Mouse (Mus musculus) embryo, embryonic 10.5 days (tissue): ENCODE results near the gene Dvl1.

ENCODE experiments used
- DNase-seq: peaks from one replicate; pipeline ENCODE4 v3.0.0-alpha.2; 2015; ENCODE audit warnings: low spot score

Dvl1 gene

GRCm38 (mm10) chr4:155846871-155847578 is at the start of gene Dvl1:
Gene Dvl1 (plus strand): TSS chr4:155847402.
- DNase-seq: peak; percentile 91

DNA sequence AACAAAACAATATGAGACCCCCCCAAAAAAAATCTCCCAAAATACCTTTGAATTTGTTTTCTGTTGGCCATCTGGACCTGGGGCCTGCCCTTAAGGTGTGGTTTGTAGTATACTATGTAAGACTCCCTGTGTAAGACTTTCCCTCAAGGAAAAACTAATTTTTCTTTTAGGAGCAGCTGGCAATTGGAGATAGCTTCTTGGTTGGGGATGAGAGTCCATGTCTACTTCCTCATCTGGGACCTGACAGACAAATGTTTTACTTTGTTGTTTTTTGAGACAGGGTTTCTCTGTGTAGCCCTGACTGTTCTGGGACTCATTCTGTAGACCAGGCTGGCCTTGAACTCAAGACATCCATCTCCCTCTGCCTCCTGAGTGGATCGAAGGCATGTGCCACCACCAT is 45.1 kb upstream of the Dvl1 start:
- DNase-seq: no peak

DNA sequence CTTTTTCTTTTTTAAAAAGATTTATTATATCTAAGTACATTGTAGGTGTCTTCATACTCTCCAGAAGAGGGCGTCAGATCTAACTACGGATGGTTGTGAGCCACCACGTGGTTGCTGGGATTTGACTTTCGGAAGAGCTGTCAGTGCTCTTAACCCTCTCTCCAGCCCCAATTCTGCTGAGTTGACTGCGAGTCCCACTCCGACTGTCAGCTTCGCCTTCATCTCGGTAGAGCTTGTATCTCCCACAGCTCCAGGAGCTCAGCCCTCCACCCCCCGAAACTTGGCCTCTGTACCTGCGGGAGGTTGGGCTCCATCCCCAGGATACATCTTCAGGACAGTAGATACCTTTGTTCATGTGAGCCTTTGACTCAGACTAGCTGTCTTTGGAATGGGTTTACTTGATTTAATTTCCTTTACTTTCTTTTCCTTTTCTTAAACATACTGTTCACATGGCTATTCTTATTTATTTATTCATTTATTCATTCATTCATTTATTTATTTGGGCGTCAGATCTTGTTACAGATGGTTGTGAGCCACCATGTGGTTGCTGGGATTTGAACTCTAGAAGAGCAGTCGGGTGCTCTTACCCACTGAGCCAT is 44.4 kb upstream of the Dvl1 start, which contains the start of gene Mrpl20:
Mrpl20 (plus strand) TSS at position 138 of the 599 bp plus-strand sequence.
- DNase-seq: peak; percentile 59

- DNase-seq: peak; percentile 97
Observed at GRCm38 (mm10) chr4:155803340-155804041, 43.7 kb upstream of the Dvl1 start.

GRCm38 (mm10) chr4:155807841-155808240 is 39.4 kb upstream of the Dvl1 start:
- DNase-seq: no peak

DNA sequence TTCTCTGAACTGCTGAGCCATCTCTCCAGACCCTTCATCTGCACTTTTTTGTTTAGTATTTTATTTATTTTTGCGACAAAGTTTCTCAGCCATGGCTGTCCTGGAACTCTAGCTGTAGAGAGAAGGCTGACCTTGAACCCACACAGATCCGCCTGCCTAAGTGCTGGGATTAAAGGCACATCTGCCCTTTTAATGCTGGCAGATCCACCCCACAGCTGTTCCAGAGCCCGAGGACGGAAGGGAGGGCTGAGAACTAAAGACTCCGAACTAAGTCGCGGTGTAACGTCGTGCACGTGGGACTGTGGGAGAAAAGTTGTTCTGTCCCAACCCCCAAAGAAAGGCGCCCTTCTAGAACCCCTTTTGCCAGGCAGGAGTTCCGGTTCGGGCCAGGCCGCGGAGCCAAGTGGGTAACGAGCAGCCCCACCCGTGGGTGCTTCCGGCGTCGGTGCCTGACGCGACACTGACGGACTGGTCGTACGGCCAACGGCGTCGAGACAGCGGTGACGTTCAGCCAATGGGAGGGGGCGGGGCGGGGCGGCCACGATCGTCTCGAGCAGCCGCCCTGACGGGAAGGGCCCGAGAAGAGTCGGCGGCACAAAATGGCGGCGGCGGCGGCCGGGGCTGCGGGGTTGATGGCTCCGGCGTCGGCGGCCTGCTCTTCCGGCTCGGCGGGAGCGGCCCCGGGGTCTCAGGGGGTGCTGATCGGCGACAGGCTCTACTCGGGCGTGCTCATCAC is 35.1 kb upstream of the Dvl1 start, which contains the start of gene Ccnl2:
Ccnl2 (plus strand) TSS at position 561 of the 736 bp plus-strand sequence.
- DNase-seq: peak; percentile 97

DNA sequence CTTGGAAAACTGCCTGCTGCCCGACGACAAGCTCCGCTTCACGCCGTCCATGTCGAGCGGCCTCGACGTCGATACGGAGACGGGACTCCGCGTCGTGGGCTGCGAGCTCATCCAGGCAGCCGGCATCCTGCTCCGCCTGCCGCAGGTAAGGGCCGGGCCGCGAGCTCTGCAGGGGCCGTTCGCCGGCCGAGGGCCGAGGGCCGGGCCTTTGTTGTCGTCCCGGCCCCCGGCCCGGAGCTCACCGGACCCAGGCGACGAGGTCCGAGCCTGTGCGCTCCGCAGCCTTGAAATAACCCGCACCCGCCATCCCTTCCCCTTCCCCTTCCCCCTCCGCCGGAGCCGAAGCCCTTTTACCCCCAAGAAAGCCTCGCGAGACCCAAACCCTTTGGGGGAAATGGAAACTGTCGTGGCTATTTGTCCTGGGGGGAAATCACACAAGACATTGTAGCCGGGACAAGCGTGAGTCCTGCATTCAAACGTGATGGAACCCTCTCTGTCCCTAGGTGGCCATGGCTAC is 34.5 kb upstream of the Dvl1 start:
- DNase-seq: peak; percentile 56

DNA sequence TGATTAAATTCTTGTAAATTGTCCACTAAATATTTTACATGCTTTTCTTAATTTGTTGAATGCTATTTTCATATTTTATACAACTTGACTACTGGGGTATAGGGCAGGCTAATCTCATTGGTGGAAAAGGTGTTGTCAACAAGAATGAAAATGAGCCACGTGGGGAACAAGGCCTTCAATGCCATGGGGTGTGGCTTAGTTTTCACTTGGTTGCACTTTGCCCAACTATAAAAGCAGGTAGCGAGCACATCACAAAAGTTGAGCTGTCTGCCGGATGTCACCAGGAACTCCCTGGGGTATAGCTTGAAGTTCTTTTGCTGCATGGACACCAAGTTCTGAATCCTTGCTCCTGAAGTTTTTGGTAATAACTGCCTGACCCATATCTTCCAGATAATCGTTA is 29.7 kb upstream of the Dvl1 start:
- DNase-seq: no peak

GRCm38 (mm10) chr4:155821025-155821424 is 26.2 kb upstream of the Dvl1 start:
- peak; percentile 51 for DNase-seq

- no peak for DNase-seq
Observed at GRCm38 (mm10) chr4:155823443-155823842, 23.8 kb upstream of the Dvl1 start.

GRCm38 (mm10) chr4:155829866-155830265 is 17.3 kb upstream of the Dvl1 start:
- DNase-seq: no peak

DNA sequence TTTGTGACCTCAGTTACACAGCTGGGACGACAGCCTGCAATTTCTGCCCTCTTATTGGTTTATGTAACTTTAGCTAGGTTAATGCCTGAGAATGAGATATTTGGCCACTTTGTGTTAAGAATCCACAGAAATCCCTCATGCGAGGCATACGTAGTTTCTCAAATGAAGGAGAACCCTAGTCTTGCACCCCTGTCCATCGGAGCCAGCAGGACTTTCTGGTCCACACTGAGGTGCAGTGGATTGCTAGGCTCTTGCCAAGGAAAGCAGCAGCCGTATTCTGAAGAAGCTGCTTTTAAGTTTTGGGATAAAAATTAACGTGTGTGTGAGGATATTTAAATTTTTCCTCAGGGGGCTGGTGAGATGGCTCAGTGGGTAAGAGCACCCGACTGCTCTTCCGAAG is 16.6 kb upstream of the Dvl1 start:
- DNase-seq: no peak

DNA sequence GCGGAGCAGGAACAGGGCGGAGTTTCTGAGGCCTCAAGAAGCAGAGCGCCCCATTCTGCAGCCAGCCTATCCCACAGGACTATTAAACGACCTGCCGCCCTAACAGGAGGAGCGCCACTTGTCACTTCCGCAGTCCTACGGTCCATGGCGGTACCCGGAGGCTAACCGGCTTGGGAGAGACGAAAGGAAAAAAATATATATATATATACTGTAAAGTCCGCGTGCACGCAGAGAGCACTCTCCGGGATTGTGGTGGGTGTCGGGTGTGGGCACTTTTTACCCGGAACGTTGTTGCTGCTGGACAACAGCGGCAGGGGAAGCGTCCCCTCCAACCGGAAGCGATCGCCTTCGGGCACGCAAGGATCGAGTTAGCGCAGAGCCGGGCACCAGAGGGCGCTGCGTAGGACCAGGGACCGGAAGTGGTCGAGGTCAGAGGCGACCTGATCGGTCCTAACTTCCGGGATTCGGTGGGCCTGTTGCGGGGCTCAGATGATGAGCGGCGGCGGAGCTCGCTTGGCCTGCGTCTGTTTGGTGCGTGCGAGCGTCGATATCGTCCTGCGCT is 15.9 kb upstream of the Dvl1 start, which contains the start of gene Aurkaip1:
Aurkaip1 (plus strand) TSS at position 68 of the 562 bp plus-strand sequence.
- DNase-seq: peak; percentile 98

- DNase-seq: no peak
Observed at GRCm38 (mm10) chr4:155831831-155832230, 15.4 kb upstream of the Dvl1 start.

- DNase-seq: no peak
Observed at GRCm38 (mm10) chr4:155832321-155832720, 14.9 kb upstream of the Dvl1 start.

GRCm38 (mm10) chr4:155833234-155833633 is 14.0 kb upstream of the Dvl1 start:
- no peak for DNase-seq

DNA sequence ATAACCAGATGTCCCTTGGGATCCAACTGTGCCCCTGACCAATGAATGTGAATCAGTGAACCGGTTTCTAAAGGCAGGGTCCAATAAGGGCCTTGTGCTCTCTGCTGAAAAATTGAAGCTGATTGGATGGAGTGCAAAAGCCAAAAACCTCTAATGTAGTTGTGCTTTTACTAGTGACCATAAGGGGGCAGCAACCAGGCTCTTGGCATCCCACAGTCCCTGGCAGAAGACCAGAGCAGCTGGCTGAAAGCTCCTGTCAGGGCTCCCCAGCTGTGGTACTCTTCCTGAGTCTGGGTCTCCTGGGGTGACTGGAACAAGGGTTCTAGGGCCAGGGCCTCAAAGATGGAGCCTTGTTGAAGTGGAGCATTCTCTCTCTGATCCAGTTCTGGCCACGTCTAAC is 13.4 kb upstream of the Dvl1 start:
- peak; percentile 87 for DNase-seq

DNA sequence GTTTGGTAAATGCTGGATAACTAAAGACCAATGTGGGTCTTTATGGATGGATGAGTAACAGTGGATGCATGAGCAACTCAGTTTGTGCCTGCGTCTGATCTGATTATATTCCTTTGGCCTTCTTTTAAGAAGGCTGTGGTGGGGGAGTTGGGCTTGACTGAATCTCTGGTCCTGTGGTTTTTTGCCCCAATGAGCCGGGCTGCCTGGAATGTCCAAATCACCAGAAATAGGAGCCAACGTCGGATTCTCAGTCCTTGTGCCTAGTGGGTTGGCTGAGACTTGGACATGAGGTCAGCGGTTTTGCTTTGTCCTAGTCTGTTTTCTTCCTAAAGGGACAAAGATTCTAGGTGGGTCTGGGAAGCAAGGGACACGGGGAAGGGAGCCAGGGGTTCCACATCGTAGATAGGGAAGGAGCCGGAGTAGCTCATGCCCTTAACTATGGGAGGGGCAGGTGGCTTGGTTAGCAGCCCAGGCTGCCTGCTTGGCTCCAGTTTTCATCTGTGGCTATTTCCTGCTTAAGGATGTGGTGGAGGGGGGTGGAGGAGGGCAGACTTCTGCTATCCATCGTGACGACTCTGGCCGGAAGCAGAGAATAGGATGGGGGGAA is 9.7 kb upstream of the Dvl1 start:
- no peak for DNase-seq

GRCm38 (mm10) chr4:155838187-155839153 is 8.7 kb upstream of the Dvl1 start:
- DNase-seq: no peak

- peak; percentile 91 for DNase-seq
Observed at GRCm38 (mm10) chr4:155839483-155839910, 7.7 kb upstream of the Dvl1 start, which contains the start of gene Mxra8. Gene Mxra8 (plus strand): TSS chr4:155839680.
